Mouse (Mus musculus) lung, postnatal 25 days (tissue): ENCODE results near the gene Myh9.
A peak's percentile ranks its signal among the peaks of the same experiment; 100 is the strongest.

Source experiments
- DNase-seq: peaks from one replicate; pipeline ENCODE4 v3.0.0; 2022; ENCODE audit warnings: low spot score

The Myh9 gene

DNA sequence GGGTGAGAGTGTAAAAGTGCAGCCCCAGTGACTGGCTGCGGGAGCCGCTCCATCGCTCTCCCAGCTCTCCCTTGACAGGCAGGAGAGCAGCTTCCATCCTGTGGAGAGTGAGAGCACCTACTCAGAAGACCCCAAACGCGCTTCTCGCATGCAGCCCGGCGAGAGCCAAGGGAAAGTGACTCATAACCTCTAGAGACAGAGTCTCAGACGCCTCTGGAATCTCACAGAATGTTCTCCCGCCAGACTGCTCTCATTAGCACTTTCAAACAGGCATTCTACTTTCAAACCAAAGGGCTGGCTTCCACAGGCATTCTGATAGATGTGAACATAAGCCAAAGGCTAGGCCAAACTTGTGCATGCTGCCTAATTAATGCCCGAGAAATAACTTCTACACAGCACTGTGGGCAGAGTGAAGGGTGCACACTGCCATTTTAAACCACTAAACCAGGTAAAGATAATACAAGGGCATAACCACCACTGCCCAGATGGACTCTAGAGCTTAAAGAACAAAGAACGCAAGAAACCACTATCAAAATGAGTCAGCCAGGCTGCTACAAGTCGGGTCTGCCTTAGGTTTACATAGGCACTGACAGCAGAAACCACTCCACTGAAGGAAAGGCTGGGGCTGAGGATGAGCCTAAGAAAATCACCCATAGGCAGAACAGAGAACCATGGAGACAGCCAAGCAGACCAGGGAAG, 35.3 kb downstream of the Myh9 start:
- no peak for DNase-seq

DNA sequence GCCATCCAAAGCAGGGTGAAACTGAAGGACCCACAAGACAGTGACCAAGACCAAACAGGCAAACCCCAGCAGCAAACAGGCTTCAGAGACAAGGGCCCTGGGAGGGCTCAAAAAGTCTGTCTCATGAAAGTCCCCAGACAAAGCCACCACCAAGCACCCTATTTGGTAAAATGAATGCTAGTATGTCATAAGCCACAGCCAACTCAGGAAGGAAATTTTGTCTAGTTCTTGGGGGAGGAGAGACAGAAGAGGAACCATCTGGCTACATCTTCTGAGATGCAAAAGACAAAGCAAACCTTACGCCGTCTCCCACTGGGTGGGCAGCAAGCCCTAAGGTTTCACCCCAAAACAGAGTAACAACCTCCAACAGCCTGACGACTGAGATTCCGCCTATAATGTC, 36.3 kb downstream of the Myh9 start:
- DNase-seq: peak; percentile 52

DNA sequence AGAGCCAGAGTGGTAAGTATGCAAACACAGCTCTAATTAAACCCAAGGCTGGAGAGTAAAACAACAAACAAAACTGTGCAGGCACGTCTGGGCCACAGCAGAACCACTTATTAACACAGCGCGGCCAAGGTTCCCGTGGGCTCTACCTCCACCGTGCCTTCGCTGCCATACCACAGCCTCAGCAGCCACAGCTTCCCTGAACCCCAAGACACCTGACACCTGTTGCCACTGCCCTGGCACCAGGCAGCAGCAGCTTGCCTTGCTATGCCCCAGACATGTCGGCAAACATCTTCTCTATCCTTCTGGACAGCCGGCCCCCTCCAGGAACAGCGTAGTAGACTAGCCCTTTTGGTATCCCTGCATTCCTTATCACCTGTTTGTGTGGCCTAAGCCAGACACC, 37.0 kb downstream of the Myh9 start:
- DNase-seq: no peak

DNA sequence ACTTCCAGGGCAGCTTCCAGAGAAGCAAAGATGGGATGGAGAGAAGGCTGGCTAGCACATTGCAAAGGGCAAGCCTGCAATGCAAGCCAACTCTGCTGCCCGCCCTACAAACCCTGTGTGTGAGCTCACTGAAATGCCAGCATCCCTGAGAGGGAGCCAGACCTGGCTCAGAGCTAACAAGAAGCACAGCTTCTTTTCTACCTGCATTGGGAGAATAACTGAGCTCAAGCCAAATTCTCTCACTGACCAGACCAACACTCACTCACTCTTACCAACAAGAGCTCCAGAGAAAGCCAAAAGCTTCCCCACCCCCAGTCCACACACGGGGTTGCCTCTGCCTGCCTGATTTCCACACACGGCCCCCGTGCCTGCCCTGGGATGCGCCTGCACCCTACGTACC, 37.5 kb downstream of the Myh9 start:
- DNase-seq: no peak

DNA sequence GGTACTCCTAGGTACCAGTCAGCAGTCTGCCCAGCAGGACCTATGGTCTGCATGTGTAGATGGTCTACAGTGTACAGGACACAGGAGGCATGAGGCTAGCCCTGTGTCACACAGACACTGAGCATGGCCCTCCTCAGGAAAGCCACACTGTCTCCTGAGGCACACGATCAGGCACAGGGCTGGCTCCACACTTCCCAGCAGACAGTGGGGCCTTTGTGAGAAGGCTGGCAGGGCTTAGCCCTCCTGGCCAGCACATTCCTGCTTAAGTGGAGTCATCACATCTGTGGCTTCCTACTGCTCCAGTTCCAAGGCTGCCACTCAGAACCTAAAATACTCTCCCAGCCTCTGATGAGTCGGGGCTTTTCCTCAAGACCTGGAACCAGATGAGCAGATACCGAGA, 38.2 kb downstream of the Myh9 start:
- DNase-seq: no peak

DNA sequence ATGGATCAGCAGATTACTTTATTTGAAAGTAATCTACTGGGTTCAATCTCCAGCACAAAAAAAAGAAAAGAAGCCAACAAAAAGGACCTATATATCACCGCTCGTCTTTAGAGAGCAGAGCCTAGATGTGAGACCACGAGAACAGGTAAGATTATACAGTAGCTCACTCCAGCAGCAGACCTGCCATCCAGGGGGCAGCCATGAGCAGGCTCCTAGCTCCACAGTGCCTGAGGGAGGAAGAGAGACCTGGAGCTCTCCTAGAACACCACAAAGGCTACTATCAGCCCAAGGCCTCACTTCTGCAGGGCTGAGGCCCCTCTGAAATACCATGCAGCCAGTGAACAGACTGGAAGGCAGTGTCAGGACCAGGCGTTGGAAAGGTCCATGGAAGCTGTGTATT, 39.0 kb downstream of the Myh9 start:
- no peak for DNase-seq

DNA sequence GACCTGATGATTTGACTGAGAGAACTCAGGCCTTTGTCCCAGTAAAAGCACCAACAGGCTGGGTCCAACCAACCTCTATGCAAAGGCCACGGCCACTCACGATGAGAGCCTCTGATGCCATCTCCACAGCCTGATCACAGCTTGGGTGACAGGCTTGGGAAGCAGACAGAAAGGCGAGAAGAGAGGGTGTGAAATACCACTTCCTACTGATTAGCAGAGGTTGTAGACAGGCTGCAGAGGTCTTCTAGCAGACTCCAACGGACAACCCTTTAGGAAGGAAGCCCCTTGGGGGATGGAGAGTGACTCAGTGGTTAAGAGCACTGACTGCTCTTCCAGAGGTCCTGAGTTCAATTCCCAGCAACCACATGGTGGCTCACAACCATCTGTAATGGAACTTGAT, 40.8 kb downstream of the Myh9 start:
- DNase-seq: no peak

DNA sequence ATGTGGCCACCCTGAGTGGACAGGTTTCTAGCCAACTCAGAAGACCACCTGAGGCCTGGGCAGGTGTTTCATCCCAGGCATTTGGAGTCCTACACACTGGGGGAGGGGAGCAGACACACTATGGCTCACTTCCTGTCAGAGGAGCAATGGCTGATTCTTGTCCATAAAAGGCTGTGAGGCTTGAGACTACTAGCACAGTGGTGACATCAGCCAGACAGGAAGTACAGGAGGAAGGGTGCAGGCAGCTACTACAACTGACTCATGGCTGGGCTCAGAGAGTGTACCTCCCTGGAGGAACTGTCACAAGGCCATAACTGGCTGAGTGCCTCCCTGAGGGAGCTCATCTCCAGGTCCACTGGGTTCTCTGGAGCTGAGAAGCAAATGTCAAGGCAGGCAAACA, 41.5 kb downstream of the Myh9 start:
- peak; percentile 93 for DNase-seq

DNA sequence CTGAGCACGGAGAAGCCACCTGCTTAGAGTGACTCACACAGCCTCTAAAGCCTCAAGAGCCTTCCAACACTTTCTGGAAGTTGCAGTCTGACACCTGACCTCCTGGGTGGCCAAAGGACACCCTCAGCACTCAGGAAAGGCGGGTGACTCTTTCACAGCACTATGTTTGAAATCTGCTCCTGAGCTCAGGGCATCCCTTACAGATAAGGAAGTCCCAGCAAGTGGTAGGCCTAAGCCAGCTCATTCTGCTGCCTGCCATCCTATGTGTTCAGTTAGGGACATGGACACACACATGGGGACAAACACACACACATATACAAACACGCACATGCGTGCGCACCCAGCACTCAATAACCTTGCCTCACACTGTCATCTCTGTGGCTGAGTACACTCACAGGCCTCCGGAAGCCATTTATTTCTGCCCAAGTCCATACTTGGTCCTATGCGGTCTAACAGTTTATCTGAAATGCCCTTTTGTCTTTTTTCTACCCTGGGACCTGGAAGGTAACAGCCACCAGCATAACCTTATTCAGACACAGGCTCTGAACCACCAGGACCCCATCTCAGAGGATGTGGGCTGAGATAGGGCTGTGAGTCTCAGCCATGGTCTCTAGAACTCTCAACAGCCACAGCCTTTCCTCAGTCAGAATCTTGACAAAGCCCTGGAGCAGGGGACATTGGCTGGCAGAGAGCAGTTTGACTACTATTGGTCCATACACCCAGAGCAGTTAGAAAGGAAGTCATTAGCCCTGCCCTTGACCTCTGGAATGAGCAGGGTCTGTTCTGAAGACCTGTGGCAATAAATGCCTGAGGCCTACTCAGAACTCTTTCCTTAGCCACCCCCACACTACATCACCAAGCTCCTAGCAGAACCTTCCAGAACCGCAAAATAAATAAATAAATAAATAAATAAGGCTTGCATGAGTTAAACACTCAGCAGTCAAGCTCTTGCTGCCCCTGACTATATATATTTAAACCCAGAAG, 42.2 kb downstream of the Myh9 start:
- DNase-seq: no peak

DNA sequence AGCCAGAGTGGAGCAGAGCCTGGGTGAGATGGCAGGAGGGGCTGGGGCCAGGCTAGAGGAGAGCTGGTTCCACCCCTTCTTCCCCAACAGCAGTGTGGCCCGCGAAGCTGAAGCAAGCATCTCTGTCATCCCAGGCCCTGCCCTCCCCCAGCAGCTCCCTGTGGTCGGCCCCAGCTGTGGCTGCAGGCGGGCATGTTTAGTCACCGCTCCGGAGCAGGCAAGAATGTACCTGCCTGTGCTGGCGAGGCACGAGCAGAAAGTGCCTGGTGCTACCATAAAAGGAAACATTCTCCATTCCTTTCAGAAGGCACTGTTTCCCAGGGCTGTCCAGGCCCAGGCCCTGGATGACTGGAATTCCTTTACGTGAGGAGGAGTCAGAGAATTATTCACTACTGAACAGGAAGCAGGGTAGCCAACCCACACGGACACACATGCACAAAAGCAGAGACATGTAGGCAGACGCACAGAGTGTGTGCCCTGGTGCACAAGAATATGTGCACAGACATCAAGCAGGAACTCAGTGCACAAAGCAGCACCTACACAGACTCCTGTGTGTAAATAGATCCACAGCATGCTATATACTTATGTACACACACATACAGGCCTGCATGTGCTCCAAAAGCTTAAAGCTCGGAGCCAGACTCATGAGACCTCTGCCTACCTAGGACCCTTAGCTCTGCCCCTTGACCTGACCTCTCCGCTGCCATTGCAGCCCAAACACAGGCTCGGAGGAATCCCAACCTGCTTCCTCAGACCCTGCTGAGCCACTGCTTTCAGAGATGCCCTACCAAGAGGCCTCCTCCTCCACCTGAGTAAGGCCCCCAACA, 43.1 kb downstream of the Myh9 start:
- peak; percentile 77 for DNase-seq

DNA sequence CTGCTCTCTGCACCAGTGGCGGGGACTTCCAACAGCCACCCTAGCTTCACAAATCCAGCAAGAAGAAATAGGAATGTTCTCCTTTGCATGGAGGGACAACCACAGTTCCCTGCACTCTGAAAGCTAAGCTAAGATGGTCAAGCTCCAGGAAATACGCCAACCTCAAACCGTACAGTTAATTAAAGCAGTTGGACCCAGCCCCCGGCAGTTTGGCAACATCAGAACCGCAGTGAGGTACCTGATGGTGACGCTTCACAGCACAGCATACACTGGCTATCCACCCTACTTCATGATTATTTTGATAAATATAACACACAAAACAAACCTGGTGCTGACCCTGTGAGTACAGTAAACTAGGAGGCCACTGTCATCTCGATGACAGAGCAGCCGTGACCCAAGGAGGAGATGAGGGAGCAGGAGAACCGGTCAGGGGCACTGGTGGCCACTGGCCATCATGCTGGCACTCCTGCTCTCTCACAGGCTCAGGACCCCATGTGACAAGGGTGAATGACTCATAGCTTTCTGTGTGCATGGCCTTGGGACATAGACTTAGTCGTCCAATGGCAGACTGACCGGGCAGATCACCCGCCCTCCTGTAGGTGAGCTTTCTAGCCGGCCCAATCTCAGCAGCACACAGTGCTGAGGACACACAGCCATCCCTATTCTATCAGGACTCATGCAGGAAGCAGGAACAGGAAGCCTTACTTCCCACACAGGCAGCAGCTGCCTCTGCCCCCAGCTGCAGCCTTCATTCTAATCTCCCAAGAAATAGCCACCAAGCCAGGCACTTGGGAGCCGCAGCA, 44.2 kb downstream of the Myh9 start:
- peak; percentile 65 for DNase-seq

DNA sequence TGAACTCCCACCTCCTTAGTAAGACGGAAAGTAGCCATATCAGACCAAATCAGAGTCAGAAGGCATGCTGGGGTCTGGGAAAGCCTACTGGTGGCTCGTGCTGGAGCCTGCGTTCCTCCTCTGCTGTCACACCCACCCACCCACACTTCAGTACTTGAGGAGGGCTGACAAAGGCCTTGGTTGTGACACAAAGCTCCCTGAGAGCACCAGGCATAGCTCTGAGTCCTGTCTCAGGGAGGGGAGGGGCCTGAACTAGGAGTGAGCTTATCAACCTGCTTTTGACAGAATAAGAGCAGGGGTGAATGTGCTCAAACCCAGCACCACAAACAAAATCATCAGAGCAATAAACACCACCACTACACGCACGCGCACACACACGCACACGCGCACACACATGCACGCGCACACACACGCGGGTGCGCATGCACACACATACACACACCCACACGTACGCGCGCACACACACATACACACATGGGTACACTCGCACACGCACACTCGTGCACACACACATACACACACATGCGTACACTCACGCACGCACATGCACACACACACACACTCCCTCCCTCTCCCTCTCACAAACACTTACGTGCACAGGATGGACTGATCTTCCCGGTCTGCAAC, 45.5 kb downstream of the Myh9 start:
- DNase-seq: no peak

DNA sequence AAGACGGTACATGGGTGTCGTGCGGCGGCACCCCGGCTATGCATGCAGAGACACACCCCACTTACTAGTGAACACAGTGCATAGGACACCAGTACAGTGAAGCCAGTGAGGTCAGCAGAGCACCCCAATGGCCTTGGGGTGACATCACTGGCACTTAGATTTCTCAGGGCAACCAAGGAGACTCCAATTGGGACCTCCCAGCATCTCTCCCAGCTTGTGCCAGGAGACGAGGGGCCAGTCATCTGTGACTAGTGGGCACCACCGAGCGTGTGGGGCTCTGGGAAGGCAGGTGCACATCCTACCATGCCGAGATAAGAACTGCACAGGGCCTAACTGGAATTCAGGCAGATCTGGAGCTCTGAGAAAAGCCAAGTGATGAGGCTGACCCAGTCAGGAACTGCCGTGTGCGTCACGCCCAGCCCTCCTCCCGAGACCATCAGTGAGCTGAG, 47.0 kb downstream of the Myh9 start:
- DNase-seq: no peak

DNA sequence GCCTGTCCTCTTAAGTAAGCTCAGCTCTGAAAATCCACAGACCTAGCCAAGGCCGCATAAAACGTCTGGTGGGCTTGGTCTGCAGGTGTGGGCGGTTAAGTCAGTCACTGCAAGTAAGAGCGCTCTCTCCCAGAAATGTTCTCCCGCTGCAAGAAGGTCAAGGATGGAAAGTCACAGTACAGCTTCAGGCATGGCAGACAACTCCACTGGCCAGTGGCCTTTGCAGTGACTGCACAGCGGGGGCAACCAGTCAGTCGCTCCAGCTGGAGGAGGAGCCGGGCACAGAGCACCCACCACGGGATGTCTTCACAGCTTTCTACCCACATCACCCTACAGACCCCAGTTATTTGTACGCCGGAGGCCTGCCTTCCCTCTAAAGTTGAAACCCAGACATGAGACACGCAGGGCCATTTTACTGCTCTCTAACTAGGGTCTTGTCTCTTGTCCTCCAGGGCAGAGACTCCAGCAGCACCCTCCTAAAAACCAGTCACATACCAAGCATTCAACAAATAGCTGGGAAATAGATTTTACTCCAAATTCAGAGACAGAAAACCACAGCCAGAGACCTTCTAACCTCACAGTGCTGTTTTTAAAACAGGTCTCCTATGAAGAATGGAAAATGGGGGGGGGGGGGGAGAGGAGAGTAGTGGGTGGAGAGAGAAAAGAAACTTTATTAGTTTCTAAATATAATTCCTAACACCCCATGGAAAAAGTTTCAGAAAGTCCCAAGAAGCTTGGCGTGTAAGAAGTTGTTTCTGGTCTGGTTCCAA, 47.7 kb downstream of the Myh9 start:
- DNase-seq: no peak

DNA sequence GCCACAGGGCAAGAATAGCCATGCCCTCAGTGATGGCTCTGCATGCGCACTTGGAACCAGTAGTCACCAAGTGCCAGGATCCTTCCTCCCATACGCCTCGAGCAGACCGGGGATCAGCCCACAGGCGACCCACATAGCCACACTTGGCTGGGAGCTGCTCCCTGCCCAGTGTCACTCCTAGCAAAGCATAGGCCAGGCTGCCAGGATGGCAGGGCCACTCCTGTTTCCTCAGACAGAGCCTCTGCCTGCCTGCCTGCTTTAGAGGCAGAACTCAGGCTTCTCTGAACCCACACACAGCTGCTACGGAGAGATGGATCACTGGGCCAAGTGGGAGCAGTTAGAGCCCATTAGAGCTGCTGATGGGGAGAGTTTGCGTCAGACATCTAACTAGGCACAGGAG, 48.4 kb downstream of the Myh9 start:
- DNase-seq: no peak

DNA sequence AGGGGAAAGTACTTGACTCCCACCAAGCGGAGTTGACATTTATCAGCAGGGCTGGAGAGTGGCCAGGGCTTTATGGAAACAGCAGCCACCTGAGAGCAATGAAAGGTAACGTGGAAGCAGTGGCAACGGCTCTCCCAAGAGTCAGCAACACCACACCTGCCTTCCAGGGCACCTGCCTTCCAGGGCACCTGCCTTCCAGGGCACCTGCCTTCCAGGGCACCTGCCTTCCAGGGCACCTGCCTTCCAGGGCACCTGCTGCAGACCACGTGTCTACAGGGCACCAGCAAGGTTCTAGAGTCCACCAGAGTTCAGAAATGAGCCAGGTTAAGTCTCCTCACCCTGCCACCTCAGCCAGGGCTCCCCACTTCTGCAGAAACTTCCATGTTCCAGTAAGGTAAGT, 48.9 kb downstream of the Myh9 start:
- DNase-seq: no peak

DNA sequence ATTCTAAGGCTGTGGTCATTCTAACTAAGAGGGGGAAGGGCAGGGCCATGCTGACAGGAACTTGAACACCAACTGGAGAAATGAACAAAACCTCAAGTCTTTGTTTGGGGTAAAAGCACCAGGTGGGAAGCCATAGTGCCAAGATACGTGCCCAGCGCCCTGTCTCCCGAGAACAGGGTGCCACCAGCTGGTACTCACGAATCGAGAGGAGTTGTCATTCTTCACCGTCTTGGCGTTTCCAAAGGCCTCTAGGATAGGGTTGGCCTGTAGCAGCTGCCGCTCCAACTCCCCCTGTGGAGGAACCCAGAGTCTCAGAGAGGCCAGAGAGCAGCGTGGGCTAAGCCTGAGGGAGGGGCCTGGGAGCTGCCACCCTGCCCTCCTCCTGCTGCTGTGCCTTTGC, 49.9 kb downstream of the Myh9 start:
- DNase-seq: no peak

DNA sequence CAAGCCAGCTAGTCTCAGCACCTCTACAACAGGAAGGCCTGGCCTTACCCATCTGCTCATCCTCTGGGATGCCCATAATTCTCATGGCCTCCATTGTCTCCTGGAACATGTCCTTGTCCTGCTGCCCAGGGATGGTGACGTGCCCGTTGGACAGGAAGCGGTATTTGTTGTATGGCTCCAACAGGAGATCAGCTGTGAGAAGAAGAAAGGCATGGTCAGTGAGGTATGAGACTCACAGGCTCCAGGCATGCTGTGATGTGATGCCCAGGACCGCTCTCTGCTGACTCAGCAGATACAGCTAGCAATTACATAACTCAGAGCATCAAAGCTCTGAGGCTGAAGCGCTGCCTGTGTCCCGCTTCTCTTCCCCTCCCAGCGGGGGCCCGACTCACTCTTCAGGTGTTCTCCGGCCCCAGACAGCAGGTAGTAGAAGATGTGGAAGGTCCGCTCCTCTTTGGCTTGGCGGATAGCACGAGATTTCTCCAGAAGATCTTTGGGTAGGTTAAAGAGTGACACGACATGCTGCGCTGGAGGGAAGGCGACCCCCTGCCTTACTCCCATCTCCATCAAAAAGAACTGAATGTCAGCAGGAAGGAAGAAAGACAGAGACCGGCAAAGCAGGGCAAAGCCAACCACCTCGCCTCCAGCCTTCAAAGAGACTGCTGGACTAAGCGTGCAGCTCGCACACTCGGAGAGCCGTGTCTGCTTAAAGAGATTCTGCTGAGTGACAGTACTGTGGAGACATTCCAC, 51.1 kb downstream of the Myh9 start:
- DNase-seq: peak; percentile 43

DNA sequence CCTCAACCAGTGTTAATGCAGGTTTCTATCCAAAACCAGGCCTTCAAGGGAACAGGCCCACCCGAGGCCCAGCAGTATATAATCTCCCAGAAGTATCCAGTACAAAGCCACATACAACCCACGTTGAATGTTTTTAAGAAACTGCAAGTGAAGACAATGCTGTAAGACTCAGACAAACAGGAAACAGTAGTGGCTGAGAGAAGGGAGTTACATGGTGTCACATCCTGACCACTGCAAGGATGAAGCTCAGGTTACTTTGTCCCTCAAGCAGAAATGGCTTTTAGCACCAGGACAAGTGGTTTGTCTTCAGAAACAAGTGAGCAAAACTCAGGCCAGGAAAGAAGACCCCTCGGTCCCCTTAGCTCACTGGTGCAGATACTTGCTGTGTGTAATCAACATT, 52.8 kb downstream of the Myh9 start:
- no peak for DNase-seq

DNA sequence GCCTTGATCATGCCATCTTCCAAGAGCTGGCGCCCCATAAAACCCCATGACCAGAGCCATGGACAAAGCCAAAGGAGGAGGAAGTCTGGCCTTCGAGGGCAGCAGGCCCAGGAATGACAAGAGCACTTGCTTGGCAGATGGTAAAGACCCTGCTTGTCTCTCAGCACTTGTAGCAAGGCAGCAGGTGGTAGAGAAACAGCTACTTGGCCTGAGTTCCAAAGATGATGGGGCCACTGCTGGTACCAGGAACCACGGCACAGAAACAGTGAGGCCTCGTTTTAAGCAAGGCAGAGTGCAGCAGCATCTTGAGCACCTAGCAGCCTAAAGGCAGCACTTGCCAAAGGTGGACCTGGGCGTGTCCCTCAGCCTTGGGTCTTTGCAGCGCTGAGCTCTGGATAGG, 53.6 kb downstream of the Myh9 start:
- no peak for DNase-seq
